Mouse (Mus musculus) leukemia stem cell, adult 10-12 weeks (primary cell): ENCODE data around the gene Ptpn1. TPM values are rescaled to one million over a fixed set of nuclear protein-coding genes. Genes with fewer than 3 reads are reported as not detected.

Experiments used
- polyA plus RNA-seq: library from polyadenylated mRNA; stranded (reverse); fragments of >175 nt; gene quantifications from 2 replicates; pipeline ENCODE4 v1.2.3, GENCODE M21; 2012; ENCODE audit warnings: low replicate concordance

Gene Ptpn1
- polyA plus RNA-seq: 74.1 and 115 TPM in 2 replicates

DNA sequence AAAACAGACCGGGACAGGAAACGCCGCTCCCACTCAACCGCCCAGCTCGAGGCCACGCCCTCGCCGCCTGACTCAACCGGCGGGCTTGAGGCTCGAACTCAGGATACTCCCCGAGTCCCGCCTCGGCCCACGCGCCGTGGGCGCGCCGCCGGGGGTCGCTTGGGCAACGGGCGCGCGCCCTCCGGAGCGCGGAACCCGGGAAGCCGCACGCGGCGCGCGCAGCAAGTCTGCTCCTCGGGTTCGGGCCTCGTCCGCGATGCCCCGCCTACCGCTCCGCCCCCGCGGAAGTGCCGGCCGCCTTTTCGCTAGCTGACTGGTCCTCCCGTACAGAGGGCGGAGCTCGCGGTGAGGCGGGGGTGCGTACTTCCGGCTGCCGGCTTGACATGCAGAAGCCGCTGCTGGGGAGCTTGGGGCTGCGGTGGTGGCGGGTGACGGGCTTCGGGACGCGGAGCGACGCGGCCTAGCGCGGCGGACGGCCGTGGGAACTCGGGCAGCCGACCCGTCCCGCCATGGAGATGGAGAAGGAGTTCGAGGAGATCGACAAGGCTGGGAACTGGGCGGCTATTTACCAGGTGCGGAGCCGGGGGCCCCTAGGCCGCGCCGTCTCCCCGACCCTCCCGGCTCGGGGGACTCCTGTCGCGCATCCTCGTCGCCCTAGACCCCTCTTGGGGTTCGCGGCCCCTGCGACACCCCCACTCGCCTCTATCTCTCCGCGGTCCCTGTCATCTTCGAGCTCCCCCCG lies at the start of gene Ptpn1:
Gene Ptpn1 (plus strand): TSS at position 73 of the 742 bp plus-strand sequence.

DNA sequence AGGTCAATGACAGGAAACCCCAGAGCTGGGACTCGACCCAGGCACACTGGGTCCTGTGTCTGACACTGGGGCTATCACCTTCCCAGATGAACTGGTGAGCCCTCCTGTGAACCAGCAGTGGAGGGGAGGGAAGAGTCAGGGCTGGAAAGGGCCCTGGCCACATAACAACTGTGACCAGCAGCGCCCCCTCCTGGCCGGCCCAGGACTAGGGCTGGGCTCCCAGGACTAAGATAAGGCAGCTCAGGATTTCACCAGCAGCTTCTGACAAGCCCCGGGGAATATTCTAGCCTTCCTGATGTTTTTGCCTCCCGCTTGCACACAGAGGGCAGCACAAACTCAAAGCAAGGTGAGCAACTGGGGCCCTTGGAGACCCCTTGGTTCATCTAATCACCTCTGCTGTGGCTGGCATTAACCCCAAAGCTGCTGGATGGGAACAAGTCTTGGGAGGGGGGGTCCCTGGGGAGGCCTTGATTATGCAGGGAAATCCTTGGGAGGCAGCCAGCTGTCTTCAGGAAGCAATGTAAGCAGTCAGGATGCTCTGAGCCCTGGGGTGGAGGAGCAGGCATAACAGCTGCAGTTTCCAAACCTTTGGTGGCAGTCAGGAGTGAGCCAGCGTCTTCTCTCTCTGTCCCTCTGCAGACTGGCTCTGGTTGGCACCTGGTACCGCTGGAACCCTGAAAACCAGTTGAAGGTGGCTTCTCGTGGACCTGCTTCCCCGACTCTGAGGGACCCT lies 78.2 kb downstream of the Ptpn1 start, which contains the start of gene Ripor3:
Gene Ripor3 (minus strand): TSS at position 683 of the 733 bp plus-strand sequence.

Other genes starting within 250 kb of the Ptpn1 start
- gene Cebpb, start 243.1 kb upstream of the Ptpn1 start, polyA plus RNA-seq: 69.7 and 200 TPM in 2 replicates
- gene Tmem189, start 242.2 kb upstream of the Ptpn1 start, polyA plus RNA-seq: 94.0 and 95.1 TPM in 2 replicates
- gene Ripor3, start 78.6 kb downstream of the Ptpn1 start, polyA plus RNA-seq: 1.1 and 3.5 TPM in 2 replicates
- 0.72 and 0.85 TPM in 2 replicates for gene Pard6b, start 148.9 kb downstream of the Ptpn1 start, polyA plus RNA-seq